Mouse (Mus musculus): Measurements from ENCODE around the gene G6pc3.

The G6pc3 gene

DNA sequence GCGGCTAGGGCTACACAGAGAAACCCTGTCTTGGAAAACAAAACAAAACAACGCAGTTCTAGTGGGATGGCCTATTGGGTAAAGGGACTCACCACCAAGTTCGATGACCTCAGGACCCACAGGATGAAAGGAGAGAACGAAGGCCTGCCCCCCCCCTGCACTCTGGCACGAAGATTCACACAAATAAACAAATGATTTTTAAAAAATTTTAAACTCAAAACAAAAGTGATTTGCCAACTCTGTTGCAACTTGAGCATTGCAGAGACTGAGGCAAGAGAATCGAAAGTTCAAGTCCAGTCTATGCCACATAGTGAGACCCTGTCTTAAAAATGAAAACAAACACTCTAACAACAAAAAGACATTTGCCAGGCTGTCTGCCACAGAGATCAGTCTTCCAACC lies 51.2 kb downstream of the G6pc3 start:
- no peak for DNase-seq (ENCODE audit: inconsistent age in 2 of 2, low spot score in 1 of 2)

DNA sequence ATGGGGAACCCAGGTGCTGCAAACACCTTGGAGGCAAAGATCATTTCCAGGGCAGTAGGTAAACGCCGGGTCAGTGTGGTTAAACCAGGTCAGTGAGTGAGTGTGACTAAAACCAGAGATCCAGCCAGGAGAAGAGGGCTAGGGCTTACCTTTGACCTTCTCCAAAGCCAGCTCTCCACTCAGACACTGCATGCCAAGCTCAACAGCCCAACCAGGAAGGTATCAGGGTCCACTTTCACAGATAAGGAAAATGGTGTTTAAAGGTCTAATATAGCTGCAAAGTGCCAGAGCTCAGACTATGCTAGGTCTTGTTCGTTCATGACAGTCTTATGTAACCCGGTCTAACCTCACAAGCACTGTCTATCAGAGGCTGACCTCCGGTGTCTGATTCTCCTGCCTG lies 51.8 kb downstream of the G6pc3 start:
- DNase-seq (ENCODE audit: inconsistent age in 2 of 2, low spot score in 1 of 2): no peak

DNA sequence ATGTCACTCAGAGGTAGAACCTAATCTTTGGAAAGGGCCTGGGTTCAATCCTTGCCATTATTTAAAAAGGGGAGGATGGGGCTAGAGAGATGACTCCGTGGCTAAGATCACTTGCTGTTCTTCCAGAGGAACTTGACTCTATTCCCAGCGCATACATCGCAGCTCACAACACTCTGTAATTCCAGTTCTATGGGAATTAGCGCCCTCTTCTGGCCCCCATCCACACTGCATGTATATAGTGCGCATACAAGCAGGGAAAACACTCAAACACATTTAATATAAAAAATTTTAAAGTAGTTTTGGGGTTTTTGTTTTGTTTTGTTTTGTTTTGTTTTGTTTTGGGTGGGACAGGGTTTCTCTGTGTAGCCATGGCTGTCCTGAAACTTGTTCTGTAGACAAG lies 52.5 kb downstream of the G6pc3 start:
- no peak for DNase-seq (ENCODE audit: inconsistent age in 2 of 2, low spot score in 1 of 2)
